Mouse (Mus musculus) forebrain, embryonic 16.5 days (tissue): ENCODE measurements at regions not wholly inside any gene's neighbourhood (a gene's known extent, or its start where the extent isn't known, plus 50 kb on each side); places are given as distances from the start of the nearest gene placed in this dataset.

ENCODE experiments used
- ATAC-seq: fragments of 200-750 bp; cut with Nextera tagmentation; 2 replicates; pipeline ENCODE4 v1.8.0; 2017; ENCODE audit warnings: mild to moderate bottlenecking, moderate library complexity
- H3K27ac ChIP-seq: fragments of 300-500 bp; sonication (generic); 2 replicates; pipeline ENCODE4 v1.5.1; 2014; ENCODE audit warnings: low read length, control low read depth
- H3K27me3 ChIP-seq: fragments of 300-500 bp; sonication (generic); replicated peaks from 2 replicates; pipeline ENCODE4 v1.6.1; 2014; ENCODE audit warnings: low read length; ENCODE audit not compliant: control insufficient read depth, insufficient read depth
- H3K36me3 ChIP-seq: fragments of 300-500 bp; sonication (generic); 2 replicates; pipeline ENCODE4 v1.6.1; 2014; ENCODE audit not compliant: control insufficient read depth, insufficient read depth
- H3K4me1 ChIP-seq: fragments of 300-500 bp; sonication (generic); replicated peaks from 2 replicates; pipeline ENCODE4 v1.6.1; 2014; ENCODE audit warnings: low read length; ENCODE audit not compliant: control insufficient read depth, insufficient read depth
- H3K4me2 ChIP-seq: fragments of 300-500 bp; sonication (generic); 2 replicates; pipeline ENCODE4 v1.6.1; 2014; ENCODE audit warnings: mild to moderate bottlenecking, low read length, control low read depth
- H3K4me3 ChIP-seq: fragments of 300-500 bp; sonication (generic); replicated peaks from 2 replicates; pipeline ENCODE4 v1.5.1; 2014; ENCODE audit warnings: mild to moderate bottlenecking, low read length, control low read depth
- H3K9ac ChIP-seq: fragments of 300-500 bp; sonication (generic); replicated peaks from 2 replicates; pipeline ENCODE4 v1.6.1; 2014; ENCODE audit warnings: low read depth, low read length, control low read depth
- H3K9me3 ChIP-seq: fragments of 300-500 bp; sonication (generic); 2 replicates; pipeline ENCODE4 v1.6.1; 2016; ENCODE audit warnings: low read length; ENCODE audit not compliant: control insufficient read depth
- WGBS: fragments of 180-500 bp; shearing (Covaris S2); extraction: QIAGEN DNeasy Blood & Tissue Kit; methylation state at CpG from one replicate; pipeline ENCODE4 v1.1.7; 2014; 5-methylcytosine and 5-hydroxymethylcytosine counted together

GRCm38 (mm10) chr13:25882818-25883217, 612.5 kb upstream of the Nrsn1 start:
- no peak overlapping the region for H3K4me2 ChIP-seq
- no peaks in the 10 kb centered on the region for H3K27me3 ChIP-seq
- H3K27ac ChIP-seq, result no peak overlapping the region
- no peaks in the 10 kb centered on the region for H3K36me3 ChIP-seq
- ATAC-seq, result peak; percentile 71
- H3K9ac ChIP-seq, result no peak overlapping the region
- no peaks in the 10 kb centered on the region for H3K9me3 ChIP-seq
- H3K4me3 ChIP-seq, result no peak overlapping the region
- WGBS, result 56% methylated on average over 4 of the region's 4 CpGs
- 0 out of 2 replicates have a peak, but pooled peaks cover 4% of the 10 kb centered on the region for H3K4me1 ChIP-seq

DNA sequence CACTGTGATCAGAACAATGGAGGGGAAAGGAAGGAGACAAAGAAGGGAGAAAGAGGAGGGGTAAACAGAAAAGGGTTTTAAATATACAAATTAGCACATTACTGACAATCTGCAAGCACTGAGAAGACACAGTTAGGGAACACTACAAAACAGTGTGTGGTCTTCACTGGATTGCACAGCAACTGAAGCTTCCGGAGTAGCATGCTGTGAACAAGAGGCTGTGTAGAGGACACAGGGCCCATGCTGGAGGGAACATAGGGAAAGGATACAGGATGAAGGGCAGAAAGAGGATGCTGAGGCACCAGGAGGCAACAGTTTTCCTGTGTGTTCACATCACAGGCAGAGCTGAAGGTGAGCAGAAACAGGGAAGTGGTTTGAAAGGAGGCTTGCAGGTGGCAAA, 598.6 kb upstream of the Nrsn1 start:
- ATAC-seq, result peak; percentile 62
- H3K27ac ChIP-seq, result no peak overlapping the region
- no peaks in the 10 kb centered on the region for H3K27me3 ChIP-seq
- H3K9me3 ChIP-seq, result no peaks in the 10 kb centered on the region
- no peak overlapping the region for H3K4me3 ChIP-seq
- WGBS, result 56% methylated on average over 1 of the region's 1 CpGs
- no peak overlapping the region for H3K4me2 ChIP-seq
- H3K36me3 ChIP-seq, result no peaks in the 10 kb centered on the region
- peaks cover 6% of the 10 kb centered on the region for H3K4me1 ChIP-seq
- H3K9ac ChIP-seq, result no peak overlapping the region

DNA sequence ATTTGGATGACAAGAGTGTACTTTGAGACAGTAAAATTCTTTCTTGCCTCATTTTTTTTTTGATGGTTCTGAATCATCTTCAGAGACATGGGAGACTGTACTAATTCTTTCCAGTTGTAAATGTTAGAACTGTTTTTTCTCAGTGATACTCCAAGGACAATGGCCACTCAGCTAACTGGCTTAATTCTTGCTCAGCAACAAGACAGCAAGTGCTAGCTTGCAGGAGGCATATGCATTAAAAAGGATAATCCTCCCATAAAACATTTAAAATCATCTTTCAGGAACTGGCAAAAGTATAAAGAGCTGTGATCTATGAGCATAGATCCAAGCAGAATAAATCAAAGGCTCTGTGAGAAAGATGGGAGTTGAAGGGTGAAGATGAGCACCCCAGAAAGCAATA, 587.9 kb upstream of the Nrsn1 start:
- no peaks in the 10 kb centered on the region for H3K36me3 ChIP-seq
- ATAC-seq, result no peak
- no peak overlapping the region for H3K9ac ChIP-seq
- no peak overlapping the region for H3K4me2 ChIP-seq
- no peaks in the 10 kb centered on the region for H3K4me1 ChIP-seq
- H3K27ac ChIP-seq, result no peak overlapping the region
- H3K9me3 ChIP-seq, result no peaks in the 10 kb centered on the region
- H3K4me3 ChIP-seq, result no peak overlapping the region
- H3K27me3 ChIP-seq, result no peaks in the 10 kb centered on the region; the same call in 1 of the 2 replicates

DNA sequence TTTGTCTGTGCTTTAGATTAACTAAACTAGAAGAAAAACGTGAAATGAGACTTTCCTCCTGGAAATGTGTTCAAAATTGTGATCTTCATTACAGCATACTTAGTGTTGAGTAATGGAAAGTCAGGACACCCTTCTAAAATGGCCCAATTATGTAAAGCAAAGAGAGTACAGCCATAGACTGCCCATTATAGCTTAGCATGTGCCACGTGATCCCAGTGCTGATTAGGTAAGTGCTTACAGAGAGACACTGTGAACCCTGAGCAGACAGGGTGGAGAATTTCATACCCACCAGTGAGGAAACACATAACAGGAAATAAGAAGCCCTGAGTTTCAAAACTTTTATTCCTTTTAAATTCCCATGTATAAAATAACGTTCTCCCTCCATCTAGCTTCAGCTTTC, 587.3 kb upstream of the Nrsn1 start:
- no peak overlapping the region for H3K9ac ChIP-seq
- H3K4me3 ChIP-seq, result no peak overlapping the region
- H3K4me1 ChIP-seq, result no peaks in the 10 kb centered on the region
- 67% methylated on average over 3 of the region's 3 CpGs for WGBS
- H3K27ac ChIP-seq, result no peak overlapping the region
- H3K36me3 ChIP-seq, result no peaks in the 10 kb centered on the region
- ATAC-seq, result no peak
- H3K4me2 ChIP-seq, result no peak overlapping the region
- no peaks in the 10 kb centered on the region; the same call in 1 of the 2 replicates for H3K27me3 ChIP-seq
- no peaks in the 10 kb centered on the region for H3K9me3 ChIP-seq

DNA sequence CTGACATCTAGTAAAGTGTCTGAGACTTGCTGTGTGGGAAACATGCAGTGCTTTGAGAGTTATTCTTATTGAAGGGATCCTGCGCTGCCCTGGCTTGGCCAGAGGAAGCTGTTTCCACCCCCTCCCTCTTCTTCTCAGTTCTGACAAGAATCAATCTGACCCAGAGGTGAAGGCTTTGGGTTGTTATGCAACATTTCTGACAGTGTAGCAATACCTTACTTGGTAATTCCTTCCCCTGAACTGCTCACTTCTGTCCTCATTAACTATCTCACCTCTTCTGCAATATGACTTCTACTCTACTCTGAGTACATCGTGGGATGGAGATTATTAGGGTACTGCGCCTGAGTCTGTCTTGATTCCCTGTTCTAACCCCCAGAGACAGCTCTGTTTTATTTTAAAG, 586.8 kb upstream of the Nrsn1 start:
- no peaks in the 10 kb centered on the region for H3K9me3 ChIP-seq
- H3K4me1 ChIP-seq, result no peaks in the 10 kb centered on the region
- H3K4me2 ChIP-seq, result no peak overlapping the region
- H3K27ac ChIP-seq, result no peak overlapping the region
- no peak overlapping the region for H3K4me3 ChIP-seq
- ATAC-seq, result no peak
- no peaks in the 10 kb centered on the region for H3K36me3 ChIP-seq
- H3K9ac ChIP-seq, result no peak overlapping the region
- H3K27me3 ChIP-seq, result no peaks in the 10 kb centered on the region; the same call in 1 of the 2 replicates
- 91% methylated on average over 3 of the region's 3 CpGs for WGBS

DNA sequence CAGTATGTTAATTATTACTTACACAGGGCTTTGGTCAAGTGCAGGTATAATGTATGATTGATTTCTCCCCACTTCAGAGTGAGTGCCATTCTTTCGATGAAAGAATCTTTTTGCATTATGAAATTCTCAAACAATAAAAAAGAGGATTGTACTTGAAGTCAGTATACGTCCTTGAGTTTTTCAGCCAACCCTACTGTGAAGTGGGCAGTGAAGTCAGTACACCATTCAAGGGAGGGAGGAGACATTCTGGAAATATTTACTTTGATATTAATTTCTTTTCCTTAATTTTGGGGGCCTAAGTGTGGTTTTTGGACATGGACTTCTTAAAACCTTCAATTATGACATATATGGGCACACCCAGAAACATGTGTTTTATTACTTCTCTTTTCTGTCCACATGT, 586.2 kb upstream of the Nrsn1 start:
- Histone ChIP-seq H3K4me1 (no peaks in the 10 kb centered on the region), H3K36me3 (no peaks in the 10 kb centered on the region), H3K9ac (no peak overlapping the region), H3K4me2 (no peak overlapping the region), H3K4me3 (no peak overlapping the region), H3K9me3 (no peaks in the 10 kb centered on the region), H3K27ac (no peak overlapping the region), H3K27me3 (no peaks in the 10 kb centered on the region)
- WGBS, result 88% methylated on average over 2 of the region's 2 CpGs
- no peak for ATAC-seq

DNA sequence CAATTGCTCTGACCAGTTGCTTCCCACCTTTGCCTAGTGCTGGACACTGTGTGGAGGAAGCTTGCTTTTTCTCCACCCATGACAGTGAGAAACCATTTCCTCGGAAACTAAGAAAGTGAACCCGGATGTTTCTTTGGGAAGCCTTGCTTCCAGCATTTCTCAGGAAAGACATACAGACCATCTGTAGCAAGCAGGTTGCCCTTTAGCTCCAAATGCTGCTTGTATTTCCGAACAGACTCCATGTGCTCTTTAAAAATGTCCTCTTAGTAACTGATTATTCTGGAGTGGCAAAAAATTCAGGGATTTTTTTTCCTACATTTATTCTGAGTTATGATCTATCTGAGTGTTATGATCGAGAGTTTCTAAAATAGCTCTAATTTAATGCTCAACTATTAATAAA, 577.9 kb upstream of the Nrsn1 start:
- no peaks in the 10 kb centered on the region for H3K27me3 ChIP-seq
- ATAC-seq, result no peak
- no peak overlapping the region for H3K9ac ChIP-seq
- 86% methylated on average over 4 of the region's 4 CpGs for WGBS
- no peaks in the 10 kb centered on the region for H3K4me1 ChIP-seq
- no peaks in the 10 kb centered on the region for H3K36me3 ChIP-seq
- H3K4me3 ChIP-seq, result no peak overlapping the region
- no peak overlapping the region for H3K27ac ChIP-seq
- H3K4me2 ChIP-seq, result no peak overlapping the region
- H3K9me3 ChIP-seq, result no peaks in the 10 kb centered on the region

- Histone ChIP-seq H3K27ac (no peak overlapping the region), H3K4me3 (no peak overlapping the region), H3K4me2 (no peak overlapping the region), H3K9ac (no peak overlapping the region), H3K4me1 (no peaks in the 10 kb centered on the region), H3K27me3 (no peaks in the 10 kb centered on the region), H3K9me3 (no peaks in the 10 kb centered on the region), H3K36me3 (no peaks in the 10 kb centered on the region)
- 63% methylated on average over 4 of the region's 4 CpGs for WGBS
- peak; percentile 86 for ATAC-seq
These were observed 567.9 kb upstream of the Nrsn1 start for GRCm38 (mm10) chr13:25838237-25838636.

GRCm38 (mm10) chr13:25829146-25829924, 559.0 kb upstream of the Nrsn1 start:
- WGBS, result 70% methylated on average over 8 of the region's 8 CpGs
- ATAC-seq, result no peak
- no peak overlapping the region for H3K9ac ChIP-seq
- no peaks in the 10 kb centered on the region for H3K27me3 ChIP-seq
- H3K4me2 ChIP-seq, result no peak overlapping the region
- no peaks in the 10 kb centered on the region for H3K9me3 ChIP-seq
- no peaks in the 10 kb centered on the region for H3K36me3 ChIP-seq
- no peak overlapping the region for H3K27ac ChIP-seq
- H3K4me3 ChIP-seq, result no peak overlapping the region
- no peaks in the 10 kb centered on the region; the same call in 1 of the 2 replicates for H3K4me1 ChIP-seq
